Mouse (Mus musculus) forebrain, embryonic 12.5 days (tissue): ENCODE results near the gene Dynlrb2. TPM values are rescaled to one million over a fixed set of nuclear protein-coding genes. Genes with fewer than 3 reads are reported as not detected.

Source experiments
- ATAC-seq: fragments of 200-750 bp; cut with Nextera tagmentation; 2 replicates; pipeline ENCODE4 v1.8.0; 2017; ENCODE audit warnings: moderate TSS enrichment; ENCODE audit not compliant: low FRiP score
- H3K27ac ChIP-seq: fragments of 300-500 bp; sonication (generic); 2 replicates; pipeline ENCODE4 v1.5.1; 2016; ENCODE audit warnings: mild to moderate bottlenecking
- H3K27me3 ChIP-seq: fragments of 300-500 bp; sonication (generic); 2 replicates; pipeline ENCODE4 v1.6.1; 2016; ENCODE audit warnings: mild to moderate bottlenecking
- H3K36me3 ChIP-seq: fragments of 300-500 bp; sonication (generic); replicated peaks from 2 replicates; pipeline ENCODE4 v1.6.1; 2016; ENCODE audit warnings: mild to moderate bottlenecking
- H3K4me1 ChIP-seq: fragments of 300-500 bp; sonication (generic); 2 replicates; pipeline ENCODE4 v1.6.1; 2016
- H3K4me2 ChIP-seq: fragments of 300-500 bp; sonication (generic); 2 replicates; pipeline ENCODE4 v1.6.1; 2016; ENCODE audit warnings: mild to moderate bottlenecking, moderate library complexity
- H3K4me3 ChIP-seq: fragments of 300-500 bp; sonication (generic); replicated peaks from 2 replicates; pipeline ENCODE4 v1.5.1; 2016; ENCODE audit warnings: mild to moderate bottlenecking
- H3K9ac ChIP-seq: fragments of 300-500 bp; sonication (generic); 2 replicates; pipeline ENCODE4 v1.6.1; 2016; ENCODE audit warnings: mild to moderate bottlenecking
- H3K9me3 ChIP-seq: fragments of 300-500 bp; sonication (generic); 2 replicates; pipeline ENCODE4 v1.6.1; 2016
- WGBS: fragments of 180-500 bp; shearing (Covaris S2); methylation state at CpG from one replicate; pipeline ENCODE4 v1.1.7; 2016; 5-methylcytosine and 5-hydroxymethylcytosine counted together
- polyA plus RNA-seq: library from polyadenylated mRNA; unstranded; fragments of >200 nt; fragmentation: Nextera tagmentation; extraction: Ambion mirVana; gene quantifications from 2 replicates; pipeline ENCODE4 v1.2.1, GENCODE M21; 2016

The Dynlrb2 gene
- polyA plus RNA-seq, 1 experiment from 2014 or later = 9.8 TPM

DNA sequence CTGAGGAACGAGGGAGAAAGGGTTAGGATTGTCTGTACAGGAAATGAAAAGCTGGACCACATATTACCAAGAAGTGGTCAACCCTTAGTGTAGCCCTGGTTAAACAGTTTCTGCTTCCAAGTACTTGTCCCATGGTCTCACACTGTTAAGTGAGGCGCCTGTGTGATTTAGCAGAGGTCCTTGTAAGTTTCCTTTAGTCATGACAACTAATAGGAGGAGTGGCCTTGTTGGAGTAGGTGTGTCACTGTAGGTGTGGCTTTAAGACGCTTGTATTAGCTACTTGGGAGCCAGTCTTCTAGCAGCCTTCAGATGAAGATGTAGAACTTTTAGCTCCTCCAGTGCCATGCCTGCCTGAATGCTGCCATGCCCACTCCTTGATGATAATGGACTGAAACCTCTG, 4.5 kb downstream of the Dynlrb2 start:
- Histone ChIP-seq H3K36me3 (no peaks in the 10 kb centered on the region), H3K4me1 (peaks cover 9% of the 10 kb centered on the region), H3K9ac (no peak overlapping the region), H3K27me3 (no peaks in the 10 kb centered on the region), H3K4me2 (no peak overlapping the region), H3K27ac (no peak overlapping the region), H3K9me3 (no peaks in the 10 kb centered on the region), H3K4me3 (no peak overlapping the region)
- 72% methylated on average over 3 of the region's 3 CpGs for WGBS
- ATAC-seq = no peak

DNA sequence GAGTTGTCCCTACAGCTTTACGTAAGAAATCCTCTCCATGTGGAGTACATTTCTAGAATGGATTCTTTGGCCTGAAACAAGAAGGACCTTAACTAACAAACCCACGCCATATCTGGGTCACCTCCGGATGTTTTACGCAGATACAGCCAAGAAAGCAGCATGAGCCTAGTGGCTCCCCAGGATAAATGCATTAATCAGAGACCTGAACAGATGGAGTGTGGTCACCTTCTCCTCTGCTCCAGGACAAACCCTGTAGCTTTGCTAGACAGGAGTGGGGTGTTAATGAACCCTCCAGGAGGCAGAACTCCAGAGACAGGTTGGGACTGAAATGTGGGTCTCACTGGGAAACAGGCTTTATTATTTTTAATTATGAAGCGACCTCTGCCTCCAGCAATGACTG, 14.9 kb downstream of the Dynlrb2 start:
- Histone ChIP-seq H3K4me1 (no peaks in the 10 kb centered on the region), H3K36me3 (no peaks in the 10 kb centered on the region), H3K4me2 (no peak overlapping the region), H3K9me3 (peaks cover 12% of the 10 kb centered on the region), H3K4me3 (no peak overlapping the region), H3K27me3 (no peaks in the 10 kb centered on the region), H3K9ac (no peak overlapping the region), H3K27ac (no peak overlapping the region)
- 91% methylated on average over 5 of the region's 5 CpGs for WGBS
- no peak for ATAC-seq

DNA sequence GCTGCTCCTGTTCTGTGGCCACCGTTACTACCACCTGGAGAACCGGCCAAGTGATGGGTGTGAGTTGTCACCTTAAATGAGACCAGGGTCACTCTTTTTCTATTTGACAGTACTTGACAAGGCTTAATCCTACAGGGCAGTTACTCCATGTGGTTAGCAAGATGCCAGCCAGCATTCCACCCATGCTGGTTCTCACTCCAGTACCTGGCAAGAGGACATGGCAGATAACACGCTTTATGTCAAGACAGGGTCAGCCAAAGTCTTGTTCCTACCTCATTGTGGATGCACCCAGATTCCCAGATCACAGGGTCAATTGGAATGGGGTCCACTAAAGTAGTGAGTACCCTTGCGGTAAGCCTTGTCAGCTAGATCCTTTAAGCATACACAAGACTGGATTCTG, 16.4 kb downstream of the Dynlrb2 start:
- 96% methylated on average over 4 of the region's 4 CpGs for WGBS
- H3K4me2 ChIP-seq = no peak overlapping the region

DNA sequence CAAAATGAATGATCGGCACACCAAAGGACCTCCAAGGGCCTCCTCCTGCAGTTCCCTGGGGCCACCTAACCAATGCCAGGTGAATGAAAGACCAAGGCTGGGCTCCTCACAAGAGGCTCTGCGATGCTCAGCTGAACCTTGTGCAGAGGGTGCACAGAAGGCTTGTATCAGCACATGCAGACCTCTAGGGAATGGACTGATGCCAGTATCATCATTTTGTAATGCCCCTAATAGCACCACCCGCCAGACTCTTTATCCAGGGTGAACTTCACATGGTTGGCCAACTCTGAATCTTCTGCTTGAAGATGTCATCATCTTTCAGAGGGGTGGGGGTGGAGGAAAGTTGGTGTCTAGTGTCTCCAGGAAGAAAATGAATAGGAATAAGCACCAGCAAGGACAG, 16.9 kb downstream of the Dynlrb2 start:
- Histone ChIP-seq H3K36me3 (no peaks in the 10 kb centered on the region), H3K27me3 (no peaks in the 10 kb centered on the region), H3K4me2 (no peak overlapping the region), H3K9me3 (peaks cover 9% of the 10 kb centered on the region), H3K4me3 (no peak overlapping the region), H3K4me1 (no peaks in the 10 kb centered on the region), H3K27ac (no peak overlapping the region), H3K9ac (no peak overlapping the region)
- 87% methylated on average over 3 of the region's 3 CpGs for WGBS
- ATAC-seq = no peak

More for the DNA sequence above, 16.4 kb downstream of the Dynlrb2 start:
- H3K27ac ChIP-seq = no peak overlapping the region
- H3K9me3 ChIP-seq = peaks cover 12% of the 10 kb centered on the region
- no peaks in the 10 kb centered on the region for H3K27me3 ChIP-seq
- H3K36me3 ChIP-seq = no peaks in the 10 kb centered on the region
- ATAC-seq = no peak
- no peak overlapping the region for H3K4me3 ChIP-seq
- H3K4me1 ChIP-seq = no peaks in the 10 kb centered on the region
- no peak overlapping the region for H3K9ac ChIP-seq

DNA sequence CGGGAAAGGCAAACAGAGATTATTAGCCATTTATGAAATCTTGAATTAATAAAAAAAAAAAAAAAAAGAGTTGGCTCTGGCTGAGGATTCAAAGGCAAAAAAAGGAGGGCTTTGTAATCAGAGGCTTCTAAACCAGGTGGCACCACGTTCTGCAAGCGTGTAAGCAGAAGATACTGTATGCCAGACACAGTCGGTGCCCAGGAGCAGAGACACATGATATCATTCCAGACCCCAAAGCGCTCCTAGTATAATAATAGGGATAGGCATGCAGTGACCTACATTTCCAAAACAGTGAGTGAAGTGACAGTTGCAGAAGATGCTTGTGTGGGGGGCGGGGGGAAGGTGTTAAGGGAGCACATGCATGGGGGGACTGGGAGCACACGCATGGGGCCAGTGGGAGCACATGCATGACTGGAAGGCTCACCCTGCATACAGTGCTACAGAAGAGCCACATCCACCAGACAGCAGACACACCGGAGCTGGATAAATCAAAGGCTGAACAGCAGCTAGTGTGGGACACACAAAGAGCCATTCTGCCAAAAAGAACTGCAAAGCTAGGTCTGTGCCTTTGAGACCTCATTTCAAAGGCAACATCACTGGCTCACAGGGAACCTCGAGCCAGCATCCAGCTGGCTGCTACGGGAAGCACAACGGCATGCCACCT, 17.5 kb downstream of the Dynlrb2 start:
- WGBS = 83% methylated on average over 11 of the region's 11 CpGs
- no peak overlapping the region for H3K4me3 ChIP-seq
- no peak overlapping the region for H3K27ac ChIP-seq
- H3K9ac ChIP-seq = no peak overlapping the region
- H3K36me3 ChIP-seq = no peaks in the 10 kb centered on the region
- ATAC-seq = no peak
- no peak overlapping the region for H3K4me2 ChIP-seq
- peaks cover 3% of the 10 kb centered on the region for H3K9me3 ChIP-seq
- no peaks in the 10 kb centered on the region for H3K27me3 ChIP-seq
- H3K4me1 ChIP-seq = no peaks in the 10 kb centered on the region

DNA sequence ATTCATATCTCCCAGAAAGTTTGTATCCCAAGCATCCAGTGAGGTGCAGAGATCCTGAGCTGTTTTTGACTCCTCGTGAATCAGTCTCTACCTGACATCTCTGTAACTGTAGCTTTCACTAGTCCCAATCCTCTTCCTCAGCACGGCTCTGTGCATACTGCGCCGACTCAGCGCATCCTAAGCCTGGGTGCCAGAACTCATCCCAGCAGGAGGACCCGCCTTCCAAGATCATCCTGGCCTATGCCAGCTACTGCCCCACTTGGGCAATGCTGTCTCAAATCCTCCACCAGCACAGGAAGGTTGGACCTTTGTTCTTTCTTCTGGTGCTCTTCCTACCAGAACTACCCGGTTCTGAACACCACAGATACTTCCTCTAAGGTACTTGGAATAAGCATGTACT, 20.1 kb downstream of the Dynlrb2 start:
- H3K4me3 ChIP-seq = no peak overlapping the region
- ATAC-seq = no peak

DNA sequence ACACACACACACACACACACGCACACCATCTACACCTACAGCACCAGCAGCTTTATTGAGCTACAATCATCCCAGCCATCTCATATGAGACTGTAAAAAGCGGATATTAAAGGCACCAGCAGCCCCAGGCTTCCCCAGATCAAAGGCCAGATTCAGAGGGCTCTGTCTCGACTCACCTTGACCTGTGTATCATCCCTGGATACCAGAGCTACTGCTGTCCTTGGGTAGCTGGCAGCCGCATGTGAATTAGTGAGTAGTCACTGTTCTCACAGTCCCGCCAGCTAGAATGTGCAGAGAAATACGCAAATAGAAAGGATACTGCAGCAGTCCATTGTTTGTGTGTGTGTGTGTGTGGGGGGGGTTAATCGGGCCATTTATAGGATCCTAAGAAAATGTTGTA, 24.0 kb downstream of the Dynlrb2 start:
- H3K27me3 ChIP-seq = no peaks in the 10 kb centered on the region
- no peaks in the 10 kb centered on the region for H3K36me3 ChIP-seq
- no peak overlapping the region for H3K4me3 ChIP-seq
- no peaks in the 10 kb centered on the region for H3K9me3 ChIP-seq
- WGBS = 80% methylated on average over 7 of the region's 7 CpGs
- H3K4me1 ChIP-seq = no peaks in the 10 kb centered on the region
- H3K4me2 ChIP-seq = no peak overlapping the region
- H3K27ac ChIP-seq = no peak overlapping the region
- ATAC-seq = no peak
- no peak overlapping the region for H3K9ac ChIP-seq

More for the DNA sequence above, 20.1 kb downstream of the Dynlrb2 start:
- WGBS = 89% methylated on average over 7 of the region's 7 CpGs
- no peak overlapping the region for H3K4me2 ChIP-seq
- H3K27me3 ChIP-seq = no peaks in the 10 kb centered on the region
- no peaks in the 10 kb centered on the region for H3K36me3 ChIP-seq
- no peak overlapping the region for H3K27ac ChIP-seq
- no peak overlapping the region for H3K9ac ChIP-seq
- no peaks in the 10 kb centered on the region for H3K9me3 ChIP-seq
- H3K4me1 ChIP-seq = no peaks in the 10 kb centered on the region

DNA sequence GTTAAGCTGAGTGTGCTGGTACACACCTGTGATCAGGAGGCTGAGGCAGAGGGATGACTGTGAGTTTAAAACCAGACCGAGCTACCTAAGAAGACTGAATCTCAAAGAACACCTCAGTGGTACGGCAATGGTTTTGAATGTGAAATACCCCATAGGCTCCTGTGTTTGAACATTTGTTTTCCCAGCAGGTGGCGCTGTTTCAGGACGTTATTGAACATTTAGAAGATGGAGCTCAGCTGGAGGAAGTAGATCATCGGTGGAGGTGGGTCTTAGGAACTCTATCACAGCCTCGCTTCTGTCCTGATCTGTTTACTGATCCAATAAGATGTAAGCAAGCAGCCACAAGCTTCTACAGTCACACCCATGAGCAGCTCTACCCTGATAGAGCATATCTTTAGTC, 28.3 kb downstream of the Dynlrb2 start:
- H3K4me2 ChIP-seq = no peak overlapping the region
- no peaks in the 10 kb centered on the region for H3K9me3 ChIP-seq
- no peak overlapping the region for H3K9ac ChIP-seq
- H3K4me1 ChIP-seq = no peaks in the 10 kb centered on the region
- WGBS = 73% methylated on average over 6 of the region's 6 CpGs
- H3K27me3 ChIP-seq = no peaks in the 10 kb centered on the region
- no peaks in the 10 kb centered on the region for H3K36me3 ChIP-seq
- no peak overlapping the region for H3K4me3 ChIP-seq
- ATAC-seq = no peak
- no peak overlapping the region for H3K27ac ChIP-seq

DNA sequence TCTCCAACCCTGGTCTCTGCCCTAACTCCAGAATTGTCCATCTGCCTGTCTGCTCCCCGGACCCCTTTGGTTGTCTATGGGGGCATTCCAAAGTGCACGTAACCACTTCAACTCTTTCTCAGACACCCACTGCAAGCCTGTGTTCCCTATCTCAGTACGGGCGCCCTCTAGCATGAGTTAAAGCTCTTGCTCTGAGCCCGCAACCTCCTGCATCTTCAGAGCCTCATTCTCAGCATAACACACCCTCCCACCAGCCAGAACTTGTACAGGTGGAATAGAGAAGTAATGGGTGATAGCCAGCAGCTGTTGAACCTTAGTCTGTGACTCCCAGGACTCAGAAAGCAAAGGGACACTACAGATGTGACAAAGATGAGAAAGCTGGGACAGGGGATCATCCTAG, 32.0 kb downstream of the Dynlrb2 start:
- Histone ChIP-seq H3K27me3 (no peaks in the 10 kb centered on the region), H3K9ac (no peak overlapping the region), H3K4me1 (no peaks in the 10 kb centered on the region), H3K9me3 (no peaks in the 10 kb centered on the region), H3K27ac (no peak overlapping the region), H3K4me3 (no peak overlapping the region), H3K36me3 (no peaks in the 10 kb centered on the region), H3K4me2 (no peak overlapping the region)
- WGBS = 86% methylated on average over 5 of the region's 5 CpGs
- no peak for ATAC-seq

DNA sequence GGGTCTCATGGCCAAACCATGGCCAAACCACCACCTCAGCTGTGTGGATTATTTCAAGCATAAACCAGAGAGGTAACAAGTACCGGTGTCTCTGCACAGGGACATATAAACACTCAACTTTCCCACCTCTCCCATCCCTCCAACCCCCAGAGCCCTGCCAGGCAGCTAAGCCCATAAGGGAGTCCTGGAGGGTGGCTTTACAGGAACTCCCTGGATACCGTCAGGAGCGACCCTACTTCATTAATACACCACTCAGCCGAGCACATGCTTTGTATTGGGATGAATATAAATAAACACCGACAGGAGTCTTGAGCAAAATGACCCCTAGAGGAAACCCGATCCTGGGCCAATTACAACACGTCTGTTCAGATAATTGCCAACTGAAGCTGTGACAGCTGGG, 34.0 kb downstream of the Dynlrb2 start:
- Histone ChIP-seq H3K27ac (no peak overlapping the region), H3K9ac (no peak overlapping the region), H3K4me2 (no peak overlapping the region), H3K4me1 (no peaks in the 10 kb centered on the region), H3K4me3 (no peak overlapping the region), H3K36me3 (no peaks in the 10 kb centered on the region), H3K27me3 (no peaks in the 10 kb centered on the region), H3K9me3 (no peaks in the 10 kb centered on the region)
- 44% methylated on average over 7 of the region's 7 CpGs for WGBS
- no peak for ATAC-seq

DNA sequence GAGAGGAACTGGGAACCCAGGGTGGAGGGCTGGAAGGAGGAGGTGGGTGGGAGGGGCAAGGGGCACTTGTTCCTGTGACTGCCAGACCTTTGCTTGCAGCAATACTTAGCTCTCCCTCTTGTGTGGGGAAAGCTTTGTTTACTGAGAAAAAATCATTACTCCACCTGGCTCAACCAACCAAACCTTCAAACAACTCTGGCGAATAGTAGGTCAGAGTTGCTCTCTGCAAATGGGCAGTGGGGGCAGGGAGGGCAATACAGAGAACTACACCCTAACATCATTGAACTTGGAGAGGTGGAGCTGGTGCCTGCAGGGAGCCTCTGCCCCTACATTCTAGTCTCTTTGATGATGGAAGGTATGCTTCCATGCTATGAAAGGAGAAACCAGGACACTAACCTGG, 35.4 kb downstream of the Dynlrb2 start:
- H3K27ac ChIP-seq = no peak overlapping the region
- no peak for ATAC-seq
- no peaks in the 10 kb centered on the region for H3K4me1 ChIP-seq
- H3K4me2 ChIP-seq = no peak overlapping the region
- 88% methylated on average over 1 of the region's 1 CpGs for WGBS
- no peak overlapping the region for H3K9ac ChIP-seq
- H3K36me3 ChIP-seq = no peaks in the 10 kb centered on the region
- no peaks in the 10 kb centered on the region for H3K9me3 ChIP-seq
- H3K4me3 ChIP-seq = no peak overlapping the region
- H3K27me3 ChIP-seq = no peaks in the 10 kb centered on the region

DNA sequence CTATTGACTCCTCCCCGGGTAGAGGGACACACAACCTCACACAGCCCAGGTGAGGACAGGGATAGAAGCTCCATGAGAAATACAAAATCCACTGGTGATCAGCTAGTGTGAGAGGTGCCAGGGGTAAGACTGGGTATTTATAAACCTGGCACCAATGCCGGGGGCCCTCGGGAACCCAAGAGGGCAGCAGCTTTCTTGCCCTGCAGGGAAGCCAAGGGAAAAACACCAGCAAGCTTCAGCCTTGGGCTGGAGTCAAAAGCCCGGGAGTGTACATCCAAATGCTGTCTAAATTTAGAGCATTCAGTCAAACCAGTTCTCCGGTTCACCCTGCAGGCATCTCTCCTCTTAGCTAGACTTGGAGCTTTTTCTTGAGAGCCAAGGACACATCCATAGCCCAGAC, 38.1 kb downstream of the Dynlrb2 start:
- Histone ChIP-seq H3K36me3 (no peaks in the 10 kb centered on the region), H3K4me1 (no peaks in the 10 kb centered on the region), H3K9me3 (no peaks in the 10 kb centered on the region), H3K27ac (no peak overlapping the region), H3K4me2 (no peak overlapping the region), H3K27me3 (no peaks in the 10 kb centered on the region), H3K9ac (no peak overlapping the region), H3K4me3 (no peak overlapping the region)
- ATAC-seq = no peak
- 89% methylated on average over 5 of the region's 5 CpGs for WGBS

DNA sequence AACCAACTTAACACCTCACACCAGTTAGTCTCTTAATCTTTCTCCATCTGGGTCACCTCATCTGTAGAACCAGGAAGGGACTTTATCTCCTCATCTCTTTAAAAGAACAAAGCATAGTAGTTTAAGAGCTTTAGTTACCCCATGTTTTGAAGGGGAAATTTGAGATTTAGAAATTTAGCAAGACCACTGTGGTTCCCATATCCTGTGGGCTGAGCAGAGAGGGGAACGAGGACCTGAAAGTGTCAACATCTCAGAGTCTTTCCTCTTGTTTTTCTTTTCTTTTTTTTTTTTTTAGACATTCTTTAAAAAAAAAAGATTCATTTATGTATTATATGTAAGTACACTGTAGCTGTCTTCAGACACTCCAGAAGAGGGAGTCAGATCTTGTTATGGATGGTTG, 38.6 kb downstream of the Dynlrb2 start:
- 69% methylated on average over 1 of the region's 1 CpGs for WGBS
- Histone ChIP-seq H3K36me3 (no peaks in the 10 kb centered on the region), H3K4me2 (no peak overlapping the region), H3K4me1 (no peaks in the 10 kb centered on the region), H3K9ac (no peak overlapping the region), H3K27ac (no peak overlapping the region), H3K9me3 (no peaks in the 10 kb centered on the region), H3K4me3 (no peak overlapping the region), H3K27me3 (no peaks in the 10 kb centered on the region)
- no peak for ATAC-seq
